Mouse (Mus musculus) G1E-ER4 (cell line): Measurements from ENCODE around the gene Atf7ip2. TPM values are rescaled to one million over a fixed set of nuclear protein-coding genes. Genes with fewer than 3 reads are reported as not detected.

Experiments used
- GATA1 ChIP-seq: IDR thresholded peaks from one replicate; pipeline ENCODE4 v1.8.0; 2012; ENCODE audit warnings: low read length, inconsistent platforms
- polyA plus RNA-seq: library from polyadenylated mRNA; stranded (reverse); fragments of >175 nt; gene quantifications from 2 replicates; pipeline ENCODE4 v1.2.3, GENCODE M21; 2012

Gene Atf7ip2
- polyA plus RNA-seq, 1 experiment, result not detected

DNA sequence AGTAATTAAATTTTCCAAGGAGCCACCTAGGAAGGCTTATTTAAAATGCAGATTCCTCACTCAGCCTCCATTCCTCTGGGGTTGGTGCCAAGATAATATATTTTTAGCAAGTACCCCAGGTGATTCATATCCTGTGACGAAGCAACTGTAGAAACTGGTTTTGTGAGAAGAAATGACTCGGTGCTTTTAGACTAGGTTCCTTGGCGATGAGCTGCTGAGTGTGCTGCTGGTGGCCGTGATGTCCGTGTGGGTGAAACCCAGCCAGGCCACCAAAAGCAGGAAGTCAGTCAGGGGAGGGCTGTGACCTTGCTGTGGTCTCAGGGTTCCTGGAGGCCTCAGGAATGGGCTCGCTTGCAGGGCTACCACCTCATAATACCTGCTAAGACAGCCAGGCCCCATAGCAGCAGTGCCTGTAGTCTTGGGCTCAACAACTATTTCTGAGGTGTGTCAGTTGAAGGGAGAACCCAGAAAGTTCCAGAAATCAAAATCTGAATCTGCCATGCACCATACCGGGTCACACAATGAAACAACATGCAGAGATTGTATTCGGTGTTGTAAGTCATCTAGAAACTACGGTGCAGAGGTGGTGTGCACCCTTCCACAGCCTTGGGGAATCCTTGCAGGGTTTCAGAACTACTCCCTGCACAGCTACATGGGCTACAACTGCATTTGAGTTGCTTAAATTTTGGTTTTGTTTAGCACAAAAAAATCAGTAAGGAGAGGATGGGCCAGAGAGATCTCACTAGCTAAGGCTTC, 94.2 kb downstream of the Atf7ip2 start:
- no peak for TF ChIP-seq GATA1

DNA sequence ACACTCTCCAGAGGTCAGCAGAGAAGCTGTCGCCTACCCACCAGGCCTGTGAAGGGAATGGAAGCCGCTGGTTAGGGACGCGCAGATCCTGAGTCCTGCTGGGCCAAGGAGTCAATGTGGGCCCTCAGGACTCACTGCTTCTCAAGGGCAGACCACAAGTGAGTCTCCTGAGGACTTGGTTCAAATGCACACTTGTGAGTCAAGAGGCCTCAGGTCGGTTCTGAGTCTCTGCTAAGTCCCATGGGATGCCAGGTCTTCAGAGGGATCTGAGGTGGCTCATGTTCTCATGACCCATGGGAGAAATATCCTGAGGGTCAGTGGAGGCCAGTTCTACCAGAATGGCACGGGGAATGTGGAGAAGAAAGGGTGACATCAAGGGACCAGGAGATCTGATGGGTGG, 95.6 kb downstream of the Atf7ip2 start:
- no peak for TF ChIP-seq GATA1

- TF ChIP-seq GATA1, result no peak
Observed at GRCm38 (mm10) chr16:10297696-10298644, 105.5 kb downstream of the Atf7ip2 start.

DNA sequence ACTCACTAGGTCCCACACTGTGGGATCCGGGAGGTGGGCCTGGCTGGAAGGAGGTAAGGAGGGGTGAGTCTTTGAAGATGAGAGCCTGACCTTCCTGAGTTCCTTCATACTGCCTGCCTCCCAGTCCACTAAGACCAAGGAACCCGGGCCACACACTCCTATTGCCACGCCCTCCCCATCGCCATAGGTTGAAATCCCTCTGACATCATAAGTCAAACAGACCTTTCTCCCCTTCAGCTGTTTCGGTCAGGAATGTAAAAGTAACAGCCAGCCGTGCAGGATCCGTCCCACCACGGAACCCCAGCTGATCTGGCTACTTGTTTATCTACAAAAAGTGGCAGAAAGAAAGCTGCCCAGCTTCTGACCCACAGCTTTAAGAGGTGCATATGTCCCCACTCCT, 107.1 kb downstream of the Atf7ip2 start:
- no peak for TF ChIP-seq GATA1

GRCm38 (mm10) chr16:10300231-10301186, 108.0 kb downstream of the Atf7ip2 start:
- no peak for TF ChIP-seq GATA1

Other genes with a start within 250 kb of the Atf7ip2 start
- gene Grin2a, start 197.2 kb upstream of the Atf7ip2 start, polyA plus RNA-seq, result not detected in 2 replicates
- not detected in 2 replicates for gene Rpl39l, start 22.5 kb upstream of the Atf7ip2 start, polyA plus RNA-seq
- not detected in 2 replicates for gene Emp2, start 121.3 kb downstream of the Atf7ip2 start, polyA plus RNA-seq
- gene Tekt5, start 202.8 kb downstream of the Atf7ip2 start, polyA plus RNA-seq, result 0.05 and 0.10 TPM in 2 replicates
- 50.0 and 72.1 TPM in 2 replicates for gene Nubp1, start 219.2 kb downstream of the Atf7ip2 start, polyA plus RNA-seq